Mouse (Mus musculus): ENCODE measurements around the gene Rdh11.

Gene Rdh11

DNA sequence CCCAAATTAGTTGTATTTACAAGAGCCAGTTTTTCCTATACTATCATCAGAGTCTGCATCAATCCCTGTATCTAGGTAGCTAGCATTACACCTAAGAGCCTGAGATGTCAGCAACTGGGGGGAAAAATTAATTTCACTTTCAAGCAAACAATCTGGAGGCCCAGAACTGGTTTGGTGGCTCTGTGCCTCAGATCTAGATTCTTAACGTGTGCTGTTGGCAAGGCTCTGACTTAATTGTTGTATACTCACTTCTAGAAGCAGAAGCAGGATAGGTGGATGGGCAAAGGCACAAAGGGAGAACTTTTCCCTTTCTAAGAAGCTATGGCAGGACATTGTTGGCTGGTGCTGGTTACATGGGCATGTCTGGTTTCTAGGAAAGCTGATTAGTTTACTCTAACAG is 52.7 kb downstream of the Rdh11 start:
- DNase-seq (ENCODE audit: low read depth, low spot score) = no peak

DNA sequence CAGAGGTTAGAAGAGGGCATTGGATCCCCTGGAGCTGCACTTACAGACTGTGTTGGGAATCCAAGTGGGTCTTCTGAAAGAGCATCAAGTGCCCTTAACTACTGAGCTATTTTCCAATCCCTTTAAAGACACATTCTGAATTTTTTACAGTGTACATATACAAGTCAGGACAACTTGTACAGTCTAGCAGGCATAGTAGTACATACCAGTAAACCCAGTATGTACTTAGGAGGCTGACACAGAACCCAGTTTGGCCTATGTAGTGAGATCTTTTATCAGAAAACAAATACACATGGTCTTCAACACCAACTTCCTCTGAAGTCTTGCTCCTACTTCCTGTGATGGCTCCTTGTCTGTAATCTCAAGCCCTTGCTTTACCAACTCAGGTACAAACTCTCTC is 53.1 kb downstream of the Rdh11 start:
- DNase-seq (ENCODE audit: low read depth, low spot score) = no peak

DNA sequence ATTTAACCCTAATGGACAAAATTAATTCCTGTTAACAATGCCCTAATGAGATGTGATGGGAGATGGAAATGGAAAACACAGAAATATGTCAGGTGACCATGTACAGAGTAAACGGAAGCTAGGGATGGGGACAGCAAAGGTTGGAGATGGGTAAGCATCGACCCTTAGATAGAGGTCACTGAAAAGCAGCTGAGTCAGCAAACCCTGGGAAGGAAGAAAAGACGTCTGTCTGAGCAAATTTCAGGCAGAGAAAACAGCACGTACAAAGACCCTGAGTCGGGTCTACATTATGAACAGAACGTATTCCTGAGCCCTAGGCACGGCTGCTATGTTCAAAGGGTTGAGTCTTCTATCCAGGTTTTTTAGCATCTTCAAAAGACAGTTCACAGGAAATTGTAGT is 55.1 kb downstream of the Rdh11 start:
- DNase-seq (ENCODE audit: low read depth, low spot score) = no peak

DNA sequence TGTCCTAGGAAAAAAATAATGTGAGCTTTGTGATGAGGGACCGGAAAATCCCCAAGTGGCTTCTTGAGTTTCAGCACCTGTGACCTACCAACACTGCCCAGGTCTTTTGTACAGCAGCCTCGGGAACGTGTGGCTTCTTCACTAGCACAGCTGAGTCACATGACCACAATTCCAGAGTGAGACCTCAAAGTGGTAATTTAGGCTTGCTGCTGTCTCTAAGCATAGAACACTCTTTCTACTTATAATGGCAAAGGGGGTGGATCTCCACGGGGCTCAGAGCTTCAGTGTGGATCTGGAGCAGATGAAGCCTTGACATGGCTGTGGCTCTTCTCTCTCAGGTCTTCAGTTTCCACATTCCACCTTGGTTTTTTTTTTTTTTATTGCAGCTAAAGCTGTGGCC is 57.0 kb downstream of the Rdh11 start:
- DNase-seq (ENCODE audit: low read depth, low spot score) = no peak

DNA sequence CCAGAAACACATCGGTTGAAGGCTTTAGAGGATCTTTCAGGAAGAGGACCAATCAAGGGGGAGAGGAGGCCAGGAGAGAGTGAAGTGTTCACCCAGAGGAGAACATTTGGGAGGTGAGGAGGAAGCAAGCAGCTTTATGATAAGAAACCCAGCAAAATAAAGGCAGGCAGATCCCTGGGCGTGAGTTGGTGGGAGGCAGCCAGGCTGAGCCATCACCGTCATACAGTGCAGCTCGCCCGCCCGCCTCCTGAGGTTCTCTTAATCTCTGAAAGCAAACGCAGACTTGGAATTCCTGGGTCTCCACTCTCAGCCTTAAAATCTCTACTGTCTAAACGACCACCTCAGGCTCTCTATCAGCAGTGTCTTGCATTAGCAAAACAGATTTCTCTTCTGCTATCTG is 57.4 kb downstream of the Rdh11 start:
- no peak for DNase-seq (ENCODE audit: low read depth, low spot score)

DNA sequence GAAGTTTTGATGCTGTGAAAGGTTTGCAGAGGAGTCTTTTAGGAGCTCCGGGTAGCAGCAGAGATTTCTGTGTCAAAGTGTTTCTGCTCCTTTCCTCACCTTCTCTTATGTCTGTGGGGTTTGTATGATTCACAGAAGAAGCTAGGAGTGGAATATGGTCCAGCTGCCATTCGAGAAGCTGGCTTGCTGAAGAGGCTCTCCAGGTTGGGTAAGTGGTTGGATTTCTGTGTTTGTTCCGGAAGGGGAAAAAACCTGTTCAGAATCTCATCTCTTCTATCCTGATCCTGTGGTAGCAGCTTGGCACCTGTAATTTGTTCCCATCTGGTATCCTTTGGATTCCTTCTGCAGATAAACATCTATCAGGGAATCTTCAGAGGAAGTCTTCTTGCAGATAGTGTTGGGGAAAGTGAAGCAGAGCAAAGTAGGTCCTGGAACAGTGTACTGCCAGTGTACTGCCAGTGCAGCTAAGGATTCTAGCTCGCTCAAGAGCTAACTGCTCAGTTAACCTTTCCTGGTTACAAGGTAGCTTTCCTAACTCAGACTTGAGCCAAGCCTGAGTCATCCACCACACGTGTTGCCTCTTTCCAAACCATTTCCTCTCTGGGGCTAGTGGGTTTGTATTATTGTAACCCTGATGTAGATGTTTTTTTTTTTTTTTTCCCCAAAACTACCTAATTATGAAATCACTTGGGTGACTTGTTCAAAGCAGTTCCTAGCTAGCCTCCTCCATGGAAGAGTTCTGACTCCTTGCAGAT is 60.2 kb downstream of the Rdh11 start:
- peak; percentile 65 for DNase-seq (ENCODE audit: low read depth, low spot score)

DNA sequence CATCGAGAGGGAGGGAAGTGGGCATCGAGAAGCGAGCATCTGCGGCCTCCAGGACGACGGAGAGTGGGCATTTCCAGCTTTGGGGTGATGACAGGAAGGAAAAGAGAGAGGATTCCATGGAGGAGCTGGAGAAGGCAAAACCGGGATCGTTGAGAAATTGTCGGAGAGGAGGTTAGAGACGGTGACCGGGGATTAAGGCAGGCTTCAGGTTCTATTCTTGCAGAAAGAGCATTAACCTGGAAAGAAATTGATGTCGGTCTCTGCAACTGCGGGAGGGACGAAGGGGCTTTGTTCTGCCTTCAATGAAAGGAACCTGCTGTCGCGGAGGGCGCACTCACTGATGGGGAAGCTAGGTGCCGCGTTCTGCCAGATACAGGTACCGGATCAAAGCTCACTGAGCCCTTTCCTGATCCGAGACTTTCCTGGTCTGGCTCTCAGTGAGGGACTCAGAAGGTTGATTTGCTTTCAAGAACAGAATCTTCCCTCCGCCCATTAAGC is 60.9 kb downstream of the Rdh11 start:
- no peak for DNase-seq (ENCODE audit: low read depth, low spot score)

DNA sequence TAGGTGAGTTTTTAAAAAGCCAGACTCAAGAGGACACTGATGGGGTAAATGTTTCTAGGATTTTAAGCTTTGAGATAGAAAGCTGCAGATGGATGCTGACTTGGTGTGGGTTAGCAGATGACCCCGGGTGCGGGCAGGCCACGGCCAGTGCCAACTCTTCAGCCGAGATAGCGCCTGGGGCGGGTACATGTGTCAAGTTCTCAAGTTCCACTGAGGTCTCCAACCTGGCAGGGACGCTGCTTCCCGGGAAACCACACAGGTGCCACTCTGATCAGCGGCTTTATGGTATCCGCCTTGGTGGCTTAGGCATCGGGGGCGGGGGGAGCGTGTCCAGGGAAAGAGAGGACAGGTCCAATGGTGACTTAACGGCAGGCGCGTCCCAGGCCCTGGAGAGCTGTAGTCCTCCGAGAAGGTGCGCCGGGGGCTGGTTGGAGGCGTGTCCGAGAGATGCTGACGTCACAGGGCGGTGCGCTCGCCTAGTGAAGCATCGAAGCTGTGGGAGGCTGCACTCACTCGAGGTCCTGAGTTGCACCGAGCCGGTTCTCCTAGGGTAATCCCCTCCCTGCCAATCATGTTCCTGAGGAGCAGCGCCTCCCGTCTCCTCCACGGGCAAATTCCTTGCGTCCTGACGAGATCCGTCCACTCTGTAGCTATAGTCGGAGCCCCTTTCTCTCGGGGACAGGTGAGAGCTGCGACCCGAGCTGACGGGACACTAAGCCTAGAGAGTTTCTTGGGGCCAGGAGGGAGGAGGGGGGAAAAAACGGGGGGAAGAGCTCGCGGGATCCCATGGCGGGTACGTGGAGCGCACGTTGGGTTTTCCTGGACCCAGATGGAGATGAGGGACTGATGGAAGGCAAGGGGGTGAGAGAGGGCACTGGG is 61.6 kb downstream of the Rdh11 start, which contains the start of gene Arg2:
TSS of gene Arg2 (plus strand) at position 479 of the 879 bp plus-strand sequence.
- DNase-seq (ENCODE audit: low read depth, low spot score) = no peak
